Mouse (Mus musculus): Measurements from ENCODE around the gene Ntsr1. TPM values are rescaled to one million over a fixed set of nuclear protein-coding genes. Genes with fewer than 3 reads are reported as not detected.

Gene Ntsr1
- polyA plus RNA-seq, 1 experiment from 2014 or later: 0.16 TPM

DNA sequence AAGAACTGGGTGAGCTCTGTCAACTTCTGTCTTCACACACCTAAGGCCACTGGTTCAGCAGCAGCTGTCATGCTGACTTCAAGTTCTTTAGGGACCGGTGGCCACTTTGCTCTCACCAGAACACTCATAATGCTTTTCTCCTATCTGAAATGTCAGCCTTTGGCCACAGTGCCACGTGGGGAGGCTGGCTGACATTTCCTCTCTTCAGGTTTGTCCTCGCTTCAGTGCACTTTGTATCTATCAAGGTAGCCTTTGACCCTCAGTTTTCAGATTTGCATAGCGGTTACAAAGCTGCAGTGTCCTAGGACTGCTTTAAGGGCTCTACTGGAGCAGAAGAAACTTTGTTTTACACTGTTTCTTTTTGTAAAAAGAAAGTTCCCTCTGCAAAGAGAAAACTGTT is 76.7 kb downstream of the Ntsr1 start:
- Histone ChIP-seq H3K4me3 (no peak overlapping the region), H3K4me1 (no peaks in the 10 kb centered on the region), H3K36me3 (replicated peaks) (no peaks in the 10 kb centered on the region), H3K9me3 (no peaks in the 10 kb centered on the region), H3K27ac (replicated peaks) (no peak overlapping the region), H3K27me3 (replicated peaks; ENCODE audit: low read depth, poor library complexity, severe bottlenecking) (0 out of 2 replicates have a peak, but pooled peaks cover 3% of the 10 kb centered on the region)
- DNase-seq (ENCODE audit: low spot score): no peak
- 53% methylated on average over 4 of the region's 4 CpGs for WGBS

DNA sequence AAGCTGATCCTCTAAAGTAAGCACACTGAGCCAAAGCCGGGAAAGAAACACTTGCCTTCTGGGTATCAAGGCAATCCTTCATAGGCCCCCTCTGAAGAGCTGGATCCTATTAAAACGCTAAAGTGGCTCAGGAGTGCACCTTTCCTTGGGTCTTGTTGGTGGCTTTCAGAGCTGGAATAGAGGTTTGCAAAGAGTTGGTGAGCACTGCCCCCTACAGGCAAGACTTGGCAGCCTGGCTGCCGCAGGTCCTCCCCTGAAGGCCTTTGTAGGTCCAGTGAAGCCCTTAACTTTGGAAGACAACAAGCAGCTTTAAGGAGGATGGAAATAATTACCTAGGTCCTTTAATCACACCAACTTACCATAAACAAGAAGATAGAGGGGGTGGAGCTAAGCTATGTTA is 78.9 kb downstream of the Ntsr1 start:
- no peak overlapping the region for H3K27ac ChIP-seq (replicated peaks)
- WGBS: 6% methylated on average over 3 of the region's 3 CpGs
- no peaks in the 10 kb centered on the region for H3K9me3 ChIP-seq
- peaks cover 14% of the 10 kb centered on the region for H3K4me1 ChIP-seq
- H3K4me3 ChIP-seq: no peak overlapping the region
- DNase-seq (ENCODE audit: low spot score): peak; percentile 79
- no peaks in the 10 kb centered on the region for H3K36me3 ChIP-seq (replicated peaks)
- 0 out of 2 replicates have a peak, but pooled peaks cover 3% of the 10 kb centered on the region for H3K27me3 ChIP-seq (replicated peaks; ENCODE audit: low read depth, poor library complexity, severe bottlenecking)

DNA sequence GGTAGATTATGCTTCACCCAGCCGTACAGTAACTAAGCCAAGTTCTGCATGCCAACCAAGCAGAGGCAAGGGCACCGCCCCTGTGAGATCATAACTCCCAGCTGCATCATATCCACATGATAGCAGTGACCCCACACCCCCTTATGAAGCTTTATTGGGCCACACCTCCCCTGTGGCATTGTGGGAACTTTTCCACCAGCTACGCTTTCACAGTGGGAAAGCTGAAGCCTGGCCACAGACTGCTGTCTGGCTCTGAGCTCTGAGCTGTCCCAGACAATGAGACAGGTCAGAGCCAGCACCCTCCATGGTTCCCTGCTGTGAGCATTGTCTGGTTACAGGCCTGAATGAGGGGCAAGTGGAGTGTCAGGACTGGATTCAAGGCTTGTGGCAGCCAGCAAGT is 81.2 kb downstream of the Ntsr1 start, which contains the start of gene Mrgbp:
TSS of gene Mrgbp (plus strand) at position 303 of the 400 bp plus-strand sequence.
- 0 out of 2 replicates have a peak, but pooled peaks cover 3% of the 10 kb centered on the region for H3K27me3 ChIP-seq (replicated peaks; ENCODE audit: low read depth, poor library complexity, severe bottlenecking)
- no peak within 1 kb of the TSS for H3K4me3 ChIP-seq
- no peak for DNase-seq (ENCODE audit: low spot score)
- H3K36me3 ChIP-seq (replicated peaks): peaks cover 22% of the 10 kb centered on the region
- no peaks in the 10 kb centered on the region for H3K9me3 ChIP-seq
- peaks cover 24% of the 10 kb centered on the region for H3K4me1 ChIP-seq
- no peak within 1 kb of the TSS for H3K27ac ChIP-seq (replicated peaks)
- WGBS: 88% methylated on average over 3 of the region's 3 CpGs

DNA sequence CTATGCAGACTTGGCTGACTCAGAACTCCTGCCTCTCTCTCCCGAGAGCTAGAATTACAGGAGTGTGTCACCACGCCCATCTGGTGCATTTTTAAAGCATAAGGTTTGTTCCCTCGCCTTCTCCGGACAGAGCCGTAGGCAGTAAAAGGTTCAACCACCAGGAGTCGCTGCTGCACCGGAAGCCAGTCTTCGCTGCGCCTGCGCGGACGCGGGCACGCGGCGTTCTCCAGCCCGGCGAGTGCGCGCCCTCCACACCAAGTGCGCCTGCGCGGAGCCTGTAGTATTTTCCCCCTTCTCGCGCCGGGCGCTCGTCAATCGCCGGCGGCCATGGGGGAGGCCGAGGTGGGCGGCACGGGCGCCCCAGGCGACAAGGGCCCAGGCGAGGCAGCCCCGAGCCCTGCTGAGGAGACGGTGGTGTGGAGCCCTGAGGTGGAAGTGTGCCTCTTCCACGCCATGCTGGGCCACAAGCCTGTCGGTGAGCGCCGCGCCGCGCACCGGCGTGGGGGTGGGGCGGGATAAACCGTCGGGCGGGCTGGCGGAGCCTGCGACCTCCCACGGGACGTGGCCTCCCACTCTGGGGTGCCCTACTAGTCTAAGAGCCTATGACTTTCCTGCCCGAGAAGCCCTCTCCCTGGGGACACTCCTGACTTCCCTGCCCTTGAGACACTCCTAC is 82.8 kb downstream of the Ntsr1 start:
- peaks cover 36% of the 10 kb centered on the region for H3K36me3 ChIP-seq (replicated peaks)
- DNase-seq (ENCODE audit: low spot score): peak; percentile 97
- H3K9me3 ChIP-seq: no peaks in the 10 kb centered on the region
- H3K4me1 ChIP-seq: peaks cover 24% of the 10 kb centered on the region
- WGBS: under 1% methylated on average over 57 of the region's 57 CpGs
- H3K4me3 ChIP-seq: peak overlapping the region; percentile 95
- peak overlapping the region; percentile 99 for H3K27ac ChIP-seq (replicated peaks)
- H3K27me3 ChIP-seq (replicated peaks; ENCODE audit: low read depth, poor library complexity, severe bottlenecking): 0 out of 2 replicates have a peak, but pooled peaks cover 3% of the 10 kb centered on the region

DNA sequence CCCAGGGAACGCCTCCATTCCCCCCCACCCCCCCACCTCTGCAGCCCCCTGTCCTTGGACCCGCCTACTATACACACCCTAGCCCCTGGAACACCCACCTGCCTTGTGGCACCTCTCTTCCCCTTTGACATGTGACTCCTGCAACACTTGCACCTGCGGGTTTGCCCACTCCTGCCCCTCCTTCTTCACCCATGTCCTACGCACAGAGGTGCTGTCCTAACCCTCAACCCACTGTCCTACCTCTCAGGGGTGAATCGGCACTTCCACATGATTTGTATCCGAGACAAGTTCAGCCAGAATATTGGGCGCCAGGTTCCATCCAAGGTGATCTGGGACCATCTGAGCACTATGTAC is 83.4 kb downstream of the Ntsr1 start:
- Histone ChIP-seq H3K9me3 (no peaks in the 10 kb centered on the region), H3K4me3 (peak overlapping the region; percentile 95), H3K36me3 (replicated peaks) (peaks cover 36% of the 10 kb centered on the region), H3K27me3 (replicated peaks; ENCODE audit: low read depth, poor library complexity, severe bottlenecking) (0 out of 2 replicates have a peak, but pooled peaks cover 3% of the 10 kb centered on the region), H3K27ac (replicated peaks) (peak overlapping the region; percentile 99), H3K4me1 (peaks cover 24% of the 10 kb centered on the region)
- WGBS: 32% methylated on average over 7 of the region's 7 CpGs
- no peak for DNase-seq (ENCODE audit: low spot score)

DNA sequence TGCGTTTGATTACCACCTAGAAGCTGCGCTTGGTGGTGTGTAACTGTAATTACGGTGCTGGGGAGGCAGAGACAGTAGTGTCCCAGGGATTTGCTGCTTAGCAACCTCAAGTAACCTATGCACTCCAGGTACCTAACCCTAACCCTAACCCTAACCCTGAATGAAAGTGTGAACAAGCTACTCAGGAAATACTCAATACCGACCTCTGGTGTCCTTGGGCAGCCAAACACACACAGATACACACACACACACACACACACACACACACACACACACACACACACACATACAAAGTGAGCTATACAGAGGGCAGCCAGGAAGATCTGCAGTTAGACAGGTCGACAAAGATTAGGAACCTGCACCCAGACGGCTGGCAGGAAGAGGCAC is 89.0 kb downstream of the Ntsr1 start:
- H3K36me3 ChIP-seq (replicated peaks): peaks cover 70% of the 10 kb centered on the region
- no peaks in the 10 kb centered on the region for H3K27me3 ChIP-seq (replicated peaks; ENCODE audit: low read depth, poor library complexity, severe bottlenecking)
- 50% methylated on average over 6 of the region's 6 CpGs for WGBS
- H3K4me1 ChIP-seq: peaks cover 26% of the 10 kb centered on the region
- H3K27ac ChIP-seq (replicated peaks): peak overlapping the region; percentile 92
- DNase-seq (ENCODE audit: low spot score): no peak
- no peaks in the 10 kb centered on the region for H3K9me3 ChIP-seq
- H3K4me3 ChIP-seq: peak overlapping the region; percentile 83

DNA sequence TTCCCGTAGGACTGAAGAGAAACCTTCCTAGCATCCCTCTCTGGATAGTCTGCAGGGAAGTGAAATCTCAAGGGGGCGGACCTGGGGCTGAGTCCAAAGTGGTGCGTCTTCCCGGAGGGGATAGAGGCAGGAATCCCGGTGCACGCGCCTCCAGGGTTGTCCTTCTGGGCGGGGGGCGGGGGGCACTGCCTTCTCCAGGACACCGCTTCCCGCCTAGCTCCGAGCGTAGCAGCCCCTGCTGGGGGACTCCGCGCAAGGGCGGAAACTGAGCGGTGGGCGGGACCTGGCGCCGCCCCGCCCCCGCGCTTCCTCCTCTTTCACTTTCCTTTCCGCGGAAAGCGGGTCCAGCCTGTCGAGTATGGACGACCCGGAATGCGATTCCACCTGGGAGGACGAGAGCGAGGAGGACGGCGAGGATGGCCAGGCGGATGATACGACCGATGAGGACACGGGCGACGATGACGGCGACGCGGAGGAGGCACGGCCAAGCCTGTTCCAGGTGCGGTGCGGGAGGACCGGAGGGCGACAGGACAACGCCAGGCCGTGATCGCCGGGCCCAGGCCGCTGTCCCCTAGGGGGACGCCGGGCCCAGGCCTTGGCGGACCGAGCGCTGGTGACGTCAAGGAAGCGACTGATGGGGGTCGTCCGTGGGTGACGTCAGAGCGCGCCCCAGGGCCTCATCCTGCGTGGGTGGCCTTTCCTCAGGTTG is 89.5 kb downstream of the Ntsr1 start, which contains the start of gene Ogfr:
TSS of gene Ogfr (plus strand) at position 123 of the 709 bp plus-strand sequence.
- DNase-seq (ENCODE audit: low spot score): peak; percentile 94
- WGBS: under 1% methylated on average over 67 of the region's 67 CpGs
- no peaks in the 10 kb centered on the region for H3K9me3 ChIP-seq
- peaks cover 22% of the 10 kb centered on the region for H3K4me1 ChIP-seq
- peak within 1 kb of the TSS; percentile 83 for H3K4me3 ChIP-seq
- H3K27ac ChIP-seq (replicated peaks): peak within 1 kb of the TSS; percentile 92
- no peaks in the 10 kb centered on the region for H3K27me3 ChIP-seq (replicated peaks; ENCODE audit: low read depth, poor library complexity, severe bottlenecking)
- peaks cover 71% of the 10 kb centered on the region for H3K36me3 ChIP-seq (replicated peaks)

Other genes with a start within 250 kb of the Ntsr1 start
- gene Rps21, start 242.6 kb upstream of the Ntsr1 start, polyA plus RNA-seq (2016; fragmentation: Nextera tagmentation; extraction: Ambion mirVana): 569 and 585 TPM in 2 replicates
- 12.7 and 13.2 TPM in 2 replicates for gene Cables2, start 226.5 kb upstream of the Ntsr1 start, polyA plus RNA-seq (2016; fragmentation: Nextera tagmentation; extraction: Ambion mirVana)
- 0.92 and 1.7 TPM in 2 replicates for gene Rbbp8nl, start 210.1 kb upstream of the Ntsr1 start, polyA plus RNA-seq (2016; fragmentation: Nextera tagmentation; extraction: Ambion mirVana)
- 0.57 and 0.65 TPM in 2 replicates for gene Gata5, start 165.3 kb upstream of the Ntsr1 start, polyA plus RNA-seq (2016; fragmentation: Nextera tagmentation; extraction: Ambion mirVana)
- 3.3 and 4.1 TPM in 2 replicates for gene Slco4a1, start 43.7 kb upstream of the Ntsr1 start, polyA plus RNA-seq (2016; fragmentation: Nextera tagmentation; extraction: Ambion mirVana)
- gene Mrgbp, start 81.3 kb downstream of the Ntsr1 start, polyA plus RNA-seq (2016; fragmentation: Nextera tagmentation; extraction: Ambion mirVana): 34.6 and 35.1 TPM in 2 replicates
- 104 and 107 TPM in 2 replicates for gene Ogfr, start 89.3 kb downstream of the Ntsr1 start, polyA plus RNA-seq (2016; fragmentation: Nextera tagmentation; extraction: Ambion mirVana)
- gene Col9a3, start 97.8 kb downstream of the Ntsr1 start, polyA plus RNA-seq (2016; fragmentation: Nextera tagmentation; extraction: Ambion mirVana): 12.2 and 12.3 TPM in 2 replicates
- gene Tcfl5, start 142.7 kb downstream of the Ntsr1 start, polyA plus RNA-seq (2016; fragmentation: Nextera tagmentation; extraction: Ambion mirVana): 0.11 and 0.18 TPM in 2 replicates
- gene Dido1, start 210.0 kb downstream of the Ntsr1 start, polyA plus RNA-seq (2016; fragmentation: Nextera tagmentation; extraction: Ambion mirVana): 33.1 and 34.3 TPM in 2 replicates
- gene Gid8, start 210.1 kb downstream of the Ntsr1 start, polyA plus RNA-seq (2016; fragmentation: Nextera tagmentation; extraction: Ambion mirVana): 46.7 and 51.7 TPM in 2 replicates
- 0.38 and 0.66 TPM in 2 replicates for gene Slc17a9, start 225.3 kb downstream of the Ntsr1 start, polyA plus RNA-seq (2016; fragmentation: Nextera tagmentation; extraction: Ambion mirVana)